Mouse (Mus musculus): ENCODE data around the gene Klhl21.

DNA sequence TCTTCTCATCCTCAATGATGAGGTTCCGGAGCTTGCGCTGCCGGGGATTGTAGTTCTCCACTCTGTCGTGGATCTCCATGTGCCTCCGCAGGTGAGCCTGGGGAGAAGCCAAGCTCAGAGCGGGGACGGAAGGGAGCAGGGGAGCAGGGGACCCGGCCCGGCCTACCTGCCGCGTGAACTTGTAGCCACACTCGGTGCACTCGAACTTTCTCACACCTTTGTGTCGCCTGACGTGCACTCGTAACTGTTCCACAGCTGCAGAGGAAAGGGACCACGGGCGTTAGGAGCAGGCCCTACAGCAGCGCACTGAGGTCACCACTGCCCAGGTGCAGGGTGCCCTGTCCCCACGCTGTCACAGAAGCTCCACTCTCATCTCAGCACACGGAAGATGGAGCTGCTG lies 11.4 kb downstream of the Klhl21 start:
- TF ChIP-seq POLR2A (IDR thresholded peaks at IDR 0.05; ENCODE audit: control insufficient read depth, extremely low read depth, insufficient read depth, low read length, poor library complexity), result no peak
- TF ChIP-seq CTCF (IDR thresholded peaks at IDR 0.05; ENCODE audit: borderline replicate concordance, control insufficient read depth, extremely low read depth, insufficient read depth, low read length, poor library complexity), result no peak
